Mouse (Mus musculus) gastrocnemius, adult 8-10 months (tissue): ENCODE data around the gene Clta. TPM values are rescaled to one million over a fixed set of nuclear protein-coding genes. Genes with fewer than 3 reads are reported as not detected.

ENCODE experiments used
- DNase-seq, 2 experiments: peaks; one replicate each; pipeline ENCODE4 v3.0.0; 2022; ENCODE audit warnings: low spot score in 2 of 2
- total RNA-seq, 4 experiments: library from RNA; stranded (reverse); gene quantifications; 2 replicates each; pipeline ENCODE4 v1.2.4; 2022

Clta gene
- total RNA-seq, 4 experiments from 2014 or later, result 41.3 to 51.1 (median 46.3) TPM

GRCm38 (mm10) chr4:43980236-43980635, 24.0 kb upstream of the Clta start:
- DNase-seq, result no peak

GRCm38 (mm10) chr4:43980846-43981245, 23.4 kb upstream of the Clta start:
- no peak for DNase-seq

DNA sequence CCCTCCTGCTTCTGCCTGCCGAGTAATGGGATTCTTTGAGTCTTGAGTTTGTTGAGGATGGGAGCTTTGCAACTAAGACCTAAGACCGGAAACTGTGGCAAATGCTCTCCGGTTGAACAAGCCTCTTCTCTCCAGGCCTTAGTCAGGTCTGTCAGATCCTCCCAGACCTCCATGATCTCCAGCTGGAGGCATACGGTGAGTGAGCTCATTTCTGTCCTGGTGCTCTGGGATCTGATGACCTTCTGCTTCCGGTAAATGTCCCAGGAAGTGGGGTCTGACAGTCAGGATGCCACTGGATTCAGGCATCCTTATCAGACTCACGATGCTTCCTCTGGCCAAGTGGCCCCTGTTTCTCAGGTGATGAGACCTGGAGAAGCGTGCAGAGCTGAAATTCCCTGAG, 23.0 kb upstream of the Clta start:
- DNase-seq, result no peak

- peak; percentile 85 to 90 for DNase-seq
Measured at GRCm38 (mm10) chr4:43982053-43982732, 22.1 kb upstream of the Clta start.

DNA sequence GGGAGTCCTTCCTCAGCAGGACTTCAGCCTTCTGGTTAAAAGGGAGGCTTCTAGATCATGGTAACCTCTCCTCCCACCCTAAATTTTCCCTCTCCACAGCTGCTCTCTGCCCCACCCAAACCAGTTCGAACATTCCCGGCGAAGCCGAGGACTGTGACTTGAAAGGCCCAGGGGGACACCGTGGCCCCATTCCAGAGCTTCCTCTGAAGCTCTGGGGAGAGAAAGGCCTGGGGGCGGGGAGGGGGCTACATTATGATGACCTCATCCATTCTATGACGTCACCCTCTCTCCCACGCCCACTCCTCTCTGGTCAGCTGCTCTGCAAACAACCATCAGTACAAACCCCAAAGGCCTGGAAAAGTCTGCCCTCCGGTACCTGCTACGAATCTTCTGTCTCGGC, 21.1 kb upstream of the Clta start, which contains the start of gene Ccin:
TSS of gene Ccin (plus strand) at position 303 of the 400 bp plus-strand sequence.
- DNase-seq, result no peak

- no peak for DNase-seq
Measured at GRCm38 (mm10) chr4:43983756-43984155, 20.5 kb upstream of the Clta start.

- no peak for DNase-seq
Measured at GRCm38 (mm10) chr4:43984326-43984725, 19.9 kb upstream of the Clta start.

- DNase-seq, result no peak
Measured at GRCm38 (mm10) chr4:43988976-43989375, 15.3 kb upstream of the Clta start.

DNA sequence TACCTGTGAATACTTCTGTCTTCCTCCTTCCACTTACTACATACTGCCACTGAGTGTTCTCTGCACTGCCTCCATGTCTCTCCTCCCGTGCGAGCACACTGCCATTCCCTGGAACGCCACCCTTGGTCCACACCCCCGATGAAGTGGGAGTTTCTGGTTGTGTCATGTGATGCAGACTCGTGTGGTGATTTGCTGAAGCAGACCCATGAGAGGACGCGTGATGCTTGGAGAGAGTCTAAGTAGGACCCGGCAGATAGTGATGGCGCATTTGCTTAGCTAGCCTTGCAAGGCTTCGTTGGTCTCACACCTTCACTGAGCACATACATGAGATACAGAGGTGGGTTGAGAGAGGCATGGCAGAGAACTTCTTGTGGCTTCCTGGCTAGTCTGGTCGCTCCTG, 11.2 kb upstream of the Clta start:
- no peak for DNase-seq

DNA sequence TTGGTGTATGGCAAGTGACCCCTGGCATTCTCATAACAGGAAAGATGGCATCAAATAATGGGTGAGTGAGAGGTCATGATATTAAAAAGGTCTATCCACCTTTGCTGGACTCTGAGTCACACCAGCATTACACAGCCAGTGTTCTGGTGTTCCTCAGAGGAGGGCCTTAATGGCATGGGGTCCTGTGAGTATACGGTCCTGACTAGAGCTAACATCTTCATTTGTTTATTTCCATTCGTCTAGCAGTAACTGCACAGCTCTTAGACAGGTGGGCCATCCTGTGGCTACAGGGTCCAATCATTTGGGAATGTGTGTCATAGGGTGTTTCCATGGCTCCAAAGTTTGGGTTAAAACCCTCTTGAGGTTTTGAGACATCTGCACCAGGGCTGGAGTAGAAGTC, 9.9 kb upstream of the Clta start:
- DNase-seq, result no peak

DNA sequence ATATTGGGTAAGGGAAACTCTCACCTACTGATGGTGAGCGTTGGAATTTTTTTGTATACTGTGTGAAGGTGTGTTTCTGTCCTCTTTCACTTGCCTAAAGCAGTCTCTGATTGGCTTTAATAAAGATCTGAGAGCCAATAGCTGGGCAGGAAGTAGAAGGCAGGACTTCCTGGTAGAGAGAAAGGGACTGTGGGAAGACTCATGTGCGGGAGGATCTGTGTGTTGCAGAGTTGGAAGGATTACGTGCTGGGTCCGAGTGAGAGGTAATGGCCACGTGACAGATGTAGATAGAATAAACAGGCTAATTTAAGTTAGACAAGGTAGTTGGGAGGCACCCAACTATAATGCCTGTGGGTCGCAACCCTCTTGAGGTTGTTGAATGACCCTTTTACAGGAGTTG, 630 bp upstream of the Clta start:
- DNase-seq, result no peak

DNA sequence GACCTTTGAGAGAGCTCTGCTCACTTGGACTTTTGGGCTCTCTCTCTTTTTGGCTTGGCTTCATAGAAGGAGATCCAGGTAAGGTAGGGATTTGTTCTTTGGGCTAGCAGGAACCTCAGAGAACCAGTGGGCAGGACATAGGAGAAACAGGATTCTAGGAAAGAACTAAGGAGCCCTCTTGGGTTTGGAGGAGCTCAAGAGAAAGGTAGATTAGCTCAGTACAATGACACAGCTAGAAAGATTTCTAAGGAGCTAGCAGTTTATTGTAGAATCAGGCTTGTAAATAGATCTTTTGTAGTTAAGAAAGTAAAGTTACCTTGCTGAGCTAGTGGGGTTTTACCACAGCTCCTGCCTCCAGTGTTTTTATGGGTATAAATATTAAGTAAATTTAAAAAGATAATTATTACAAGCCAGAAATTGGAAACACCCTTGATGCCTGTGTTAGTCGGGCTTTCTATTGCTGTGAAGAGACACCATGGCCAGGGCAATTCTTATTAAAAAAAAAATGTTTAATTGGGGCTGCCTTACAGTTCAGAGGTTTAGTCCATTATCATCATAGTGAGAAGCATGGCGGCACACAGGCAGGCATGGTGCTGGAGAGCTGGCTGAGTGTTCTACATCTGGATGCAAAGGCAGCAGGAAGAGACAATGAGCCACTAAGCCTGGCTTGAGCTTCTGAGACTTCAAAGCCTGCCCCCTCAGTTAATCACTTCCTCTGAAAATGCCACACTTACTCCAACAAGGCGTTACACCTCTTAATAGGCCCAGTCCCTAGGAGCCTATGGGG, 564 bp downstream of the Clta start:
- DNase-seq, result no peak

GRCm38 (mm10) chr4:44010176-44010575, 5.9 kb downstream of the Clta start:
- DNase-seq, result no peak

DNA sequence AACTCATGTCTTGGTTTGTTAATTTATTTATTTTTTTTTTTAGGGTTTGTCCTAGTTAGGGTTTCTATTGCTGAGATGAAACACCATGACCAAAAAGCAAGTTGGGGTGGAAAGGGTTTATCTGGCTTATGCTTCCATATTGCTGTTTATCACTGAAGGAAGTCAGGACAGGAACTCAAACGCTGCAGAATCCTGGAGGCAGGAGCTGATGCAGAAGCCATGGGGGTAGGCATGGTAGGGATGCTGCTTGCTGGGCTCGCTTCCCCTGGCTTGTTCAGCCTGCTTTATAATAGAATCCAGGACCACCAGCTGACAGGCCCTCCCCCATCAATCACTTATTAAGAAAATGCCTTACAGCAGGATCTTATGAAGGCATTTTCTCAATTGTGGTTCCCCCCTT, 6.6 kb downstream of the Clta start:
- no peak for DNase-seq

GRCm38 (mm10) chr4:44011799-44012198, 7.5 kb downstream of the Clta start:
- no peak for DNase-seq

GRCm38 (mm10) chr4:44012376-44013367, 8.4 kb downstream of the Clta start:
- peak; percentile 88 to 91 for DNase-seq

DNA sequence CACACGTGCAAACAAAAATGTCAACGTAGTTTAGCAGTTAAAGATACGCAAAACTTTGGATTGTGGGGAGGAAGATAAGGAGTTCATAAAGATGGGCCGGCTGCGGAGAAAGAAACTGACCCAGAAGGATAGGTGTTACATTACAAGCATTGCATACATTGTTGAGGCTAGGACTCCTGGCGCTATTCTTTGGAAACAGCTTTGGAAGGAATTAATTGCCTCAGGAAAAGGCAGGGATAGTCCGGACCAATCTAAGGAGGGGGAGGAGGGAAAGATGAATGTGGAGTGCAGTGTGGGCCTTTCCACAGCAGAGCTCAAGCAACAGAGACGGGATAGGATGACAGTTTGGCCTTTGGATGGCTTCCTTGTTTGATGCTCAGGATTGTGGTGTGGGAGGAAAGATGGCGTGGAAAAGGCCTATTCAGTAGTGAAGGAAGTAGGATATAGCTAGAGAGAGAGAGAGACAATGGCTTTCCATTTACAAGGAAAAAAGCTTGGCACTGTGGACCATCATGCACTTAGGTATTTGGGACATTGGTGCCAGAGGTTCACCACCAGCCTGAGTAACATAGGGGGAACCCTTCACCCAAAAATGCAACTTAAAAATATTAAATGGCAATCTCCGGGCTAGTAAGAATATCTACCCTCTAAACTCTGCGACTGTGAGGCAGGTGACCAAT, 9.3 kb downstream of the Clta start:
- DNase-seq, result no peak

- no peak for DNase-seq
Measured at GRCm38 (mm10) chr4:44016071-44016470, 11.8 kb downstream of the Clta start.

DNA sequence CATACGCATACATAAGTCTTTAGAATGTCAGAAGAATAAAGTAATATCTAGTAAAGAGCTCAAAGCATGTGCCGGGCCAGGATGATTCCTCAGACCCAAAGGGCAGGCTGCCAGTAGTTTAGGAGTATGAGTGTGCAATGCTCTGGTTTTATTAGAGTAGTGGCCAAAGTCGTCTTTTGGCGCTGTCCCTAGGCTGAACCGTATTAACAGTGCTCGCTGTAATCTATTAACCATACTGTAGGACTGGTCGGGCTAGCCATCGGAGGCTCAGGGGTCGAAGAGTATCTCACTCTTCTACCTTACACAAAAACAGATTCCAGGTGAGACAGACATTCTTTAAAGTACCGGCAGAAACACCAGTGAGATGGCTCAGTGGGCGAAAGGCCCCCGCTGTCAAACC, 12.5 kb downstream of the Clta start:
- no peak for DNase-seq

DNA sequence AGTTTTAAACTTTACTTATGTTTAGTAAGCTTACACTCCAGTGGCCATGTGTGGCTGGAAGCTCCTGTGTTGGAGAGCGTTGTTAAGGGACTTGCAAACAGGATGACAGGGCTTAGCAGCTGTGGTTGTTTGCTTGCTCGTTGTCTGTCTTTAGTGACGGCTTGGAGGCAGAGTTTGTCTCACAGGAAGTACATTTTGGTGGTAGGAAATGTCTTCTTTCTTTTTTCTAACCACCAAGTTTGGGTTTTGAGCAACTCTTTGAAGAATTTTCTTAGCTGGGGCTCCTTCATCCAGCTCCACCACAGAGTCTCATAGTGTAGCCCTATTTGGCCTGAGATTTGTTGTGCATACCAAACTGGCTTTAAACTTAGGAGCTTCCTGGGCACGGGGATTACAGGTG, 18.1 kb downstream of the Clta start:
- no peak for DNase-seq

GRCm38 (mm10) chr4:44022766-44023165, 18.5 kb downstream of the Clta start:
- DNase-seq, result no peak
